Mouse (Mus musculus): ENCODE measurements around the gene Ttc32. TPM values are rescaled to one million over a fixed set of nuclear protein-coding genes. Genes with fewer than 3 reads are reported as not detected.

Gene Ttc32
- total and polyA plus RNA-seq, 3 experiments, result 13.8 to 31.4 (median 26.1) TPM

DNA sequence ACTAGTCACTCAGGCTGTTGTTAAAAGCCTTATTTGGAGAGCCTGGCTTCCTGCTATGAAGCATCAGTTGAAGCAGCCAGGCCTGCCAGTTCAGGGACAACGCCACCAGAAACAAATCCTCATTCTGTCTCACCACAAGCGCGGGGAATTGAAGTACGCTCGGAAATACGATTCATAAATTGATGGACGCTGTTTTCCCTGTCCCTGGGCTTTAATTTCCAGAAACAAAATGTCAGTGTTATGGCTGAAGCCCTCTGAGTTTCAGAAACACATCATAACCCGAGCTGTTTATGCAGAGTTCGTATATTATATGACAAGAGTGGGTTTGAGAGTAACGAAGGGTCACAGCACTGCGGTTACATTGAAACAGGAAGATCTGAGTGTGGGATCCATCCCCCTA is 25.5 kb downstream of the Ttc32 start:
- Histone ChIP-seq H3K9ac (ENCODE audit: low read depth, low read length) (no peak overlapping the region), H3K27ac (no peak overlapping the region), H3K4me3 (no peak overlapping the region), H3K36me3 (ENCODE audit: control insufficient read depth, insufficient read depth, low read length) (no peaks in the 10 kb centered on the region), H3K79me2 (replicated peaks; ENCODE audit: control insufficient read depth, insufficient read depth, low read length) (no peaks in the 10 kb centered on the region), H3K4me1 (ENCODE audit: control insufficient read depth, insufficient read depth, low read length) (no peaks in the 10 kb centered on the region), H3K27me3 (ENCODE audit: control insufficient read depth, insufficient read depth, low read length) (no peaks in the 10 kb centered on the region)
- WGBS, result 67% methylated on average over 11 of the region's 11 CpGs
- TF ChIP-seq EP300 (IDR thresholded peaks at IDR 0.05; ENCODE audit: insufficient read depth, low read depth, low read length) (no peak), CTCF (IDR thresholded peaks at IDR 0.05) (no peak), POLR2A (IDR thresholded peaks at IDR 0.05; ENCODE audit: insufficient read depth, low read depth, low read length) (no peak)
- intact Hi-C loops (cut with DNase I), result no loop called here
- no peak for DNase-seq

DNA sequence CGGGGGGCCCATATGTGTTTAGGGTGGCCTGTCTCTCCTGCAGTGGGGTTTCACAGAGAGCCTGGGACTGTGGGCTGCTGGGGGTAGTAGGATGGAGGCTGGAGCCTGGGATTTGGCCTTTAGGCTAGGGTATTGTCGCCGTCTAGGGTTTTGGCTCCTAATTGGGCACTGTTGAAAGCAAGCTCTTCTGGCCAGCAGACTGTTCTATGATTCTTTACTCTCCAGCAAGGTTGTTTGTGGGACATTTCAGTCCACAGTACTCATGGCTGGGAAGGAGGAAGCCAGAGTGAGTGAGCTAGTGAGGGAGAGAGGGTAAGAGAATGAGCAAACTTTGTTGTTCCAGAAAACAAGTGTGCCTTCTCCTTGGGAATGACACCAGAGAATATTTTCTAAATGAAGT is 29.7 kb downstream of the Ttc32 start:
- H3K9ac ChIP-seq (ENCODE audit: low read depth, low read length), result no peak overlapping the region
- TF ChIP-seq POLR2A (IDR thresholded peaks at IDR 0.05; ENCODE audit: insufficient read depth, low read depth, low read length), result no peak
- TF ChIP-seq CTCF (IDR thresholded peaks at IDR 0.05), result no peak
- no peak for TF ChIP-seq EP300 (IDR thresholded peaks at IDR 0.05; ENCODE audit: insufficient read depth, low read depth, low read length)
- H3K27ac ChIP-seq, result peak overlapping the region; percentile 20; the same call in 1 of the 2 replicates
- WGBS, result 70% methylated on average over 3 of the region's 3 CpGs
- H3K4me3 ChIP-seq, result no peak overlapping the region
- H3K4me1 ChIP-seq (ENCODE audit: control insufficient read depth, insufficient read depth, low read length), result peaks cover 2% of the 10 kb centered on the region; the same call in 1 of the 2 replicates
- no peaks in the 10 kb centered on the region for H3K27me3 ChIP-seq (ENCODE audit: control insufficient read depth, insufficient read depth, low read length)
- H3K79me2 ChIP-seq (replicated peaks; ENCODE audit: control insufficient read depth, insufficient read depth, low read length), result no peaks in the 10 kb centered on the region
- H3K36me3 ChIP-seq (ENCODE audit: control insufficient read depth, insufficient read depth, low read length), result no peaks in the 10 kb centered on the region
- no peak for DNase-seq
- intact Hi-C loops (cut with DNase I), result no loop called here

DNA sequence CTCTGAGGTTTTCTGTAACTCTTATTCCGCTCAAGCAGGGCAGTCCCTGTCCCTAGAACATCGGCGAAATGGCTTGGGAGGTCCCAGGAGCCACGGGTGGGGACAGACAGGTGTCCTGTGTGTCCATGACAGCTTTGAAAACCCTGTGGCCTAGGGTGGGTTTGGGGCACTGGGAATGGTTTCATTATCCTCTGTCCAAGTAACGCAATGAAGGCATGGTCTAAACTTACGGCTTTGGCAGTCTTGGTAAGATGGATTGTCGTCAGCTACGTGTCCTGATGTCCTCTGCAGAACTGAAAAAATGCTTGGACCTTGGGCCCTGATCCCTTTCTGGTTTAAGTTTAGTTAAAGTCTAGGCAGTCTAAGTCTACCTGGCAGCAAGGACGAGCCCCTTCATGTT is 30.2 kb downstream of the Ttc32 start:
- Histone ChIP-seq H3K9ac (ENCODE audit: low read depth, low read length) (no peak overlapping the region), H3K4me1 (ENCODE audit: control insufficient read depth, insufficient read depth, low read length) (peaks cover 2% of the 10 kb centered on the region; the same call in 1 of the 2 replicates), H3K27me3 (ENCODE audit: control insufficient read depth, insufficient read depth, low read length) (no peaks in the 10 kb centered on the region), H3K27ac (no peak overlapping the region; the same call in 1 of the 2 replicates), H3K4me3 (no peak overlapping the region), H3K79me2 (replicated peaks; ENCODE audit: control insufficient read depth, insufficient read depth, low read length) (no peaks in the 10 kb centered on the region), H3K36me3 (ENCODE audit: control insufficient read depth, insufficient read depth, low read length) (no peaks in the 10 kb centered on the region)
- WGBS, result 68% methylated on average over 9 of the region's 9 CpGs
- DNase-seq, result peak in 1 of 2 experiments; percentile 40
- intact Hi-C loops (cut with DNase I), result loop anchor here (5.0 kb wide), 1 partner anchor 47 kb away; no protein-coding TSS in a partner anchor
- TF ChIP-seq EP300 (IDR thresholded peaks at IDR 0.05; ENCODE audit: insufficient read depth, low read depth, low read length) (no peak), POLR2A (IDR thresholded peaks at IDR 0.05; ENCODE audit: insufficient read depth, low read depth, low read length) (no peak), CTCF (IDR thresholded peaks at IDR 0.05) (no peak)

DNA sequence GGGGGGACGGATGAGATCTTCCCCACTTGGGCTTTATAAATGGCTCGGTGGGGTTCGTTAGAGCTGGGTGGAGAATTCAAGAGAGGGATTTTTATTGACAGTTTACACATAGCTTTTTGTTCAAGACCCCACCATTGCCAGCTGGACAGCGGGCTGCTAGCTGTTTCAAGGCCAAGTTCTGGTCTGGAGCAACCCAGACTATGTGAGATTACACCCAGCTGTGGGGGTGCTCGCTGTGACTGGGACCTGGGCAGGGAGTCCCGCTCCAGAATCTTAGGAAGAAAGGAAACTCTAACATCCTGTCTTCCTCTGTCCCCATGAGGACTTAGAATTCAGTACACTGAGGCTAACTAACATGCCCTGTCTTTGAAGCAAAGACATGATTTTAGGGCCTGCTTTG is 33.8 kb downstream of the Ttc32 start:
- DNase-seq, result peak in 1 of 2 experiments; percentile 44
- no peaks in the 10 kb centered on the region for H3K79me2 ChIP-seq (replicated peaks; ENCODE audit: control insufficient read depth, insufficient read depth, low read length)
- H3K4me1 ChIP-seq (ENCODE audit: control insufficient read depth, insufficient read depth, low read length), result peaks cover 2% of the 10 kb centered on the region; the same call in 1 of the 2 replicates
- no peak for TF ChIP-seq POLR2A (IDR thresholded peaks at IDR 0.05; ENCODE audit: insufficient read depth, low read depth, low read length)
- TF ChIP-seq CTCF (IDR thresholded peaks at IDR 0.05), result no peak
- H3K36me3 ChIP-seq (ENCODE audit: control insufficient read depth, insufficient read depth, low read length), result no peaks in the 10 kb centered on the region
- 65% methylated on average over 6 of the region's 6 CpGs for WGBS
- no peak overlapping the region for H3K27ac ChIP-seq
- H3K4me3 ChIP-seq, result no peak overlapping the region
- H3K9ac ChIP-seq (ENCODE audit: low read depth, low read length), result no peak overlapping the region
- intact Hi-C loops (cut with DNase I), result loop anchor here (5.0 kb wide), 1 partner anchor 44 kb away; no protein-coding TSS in a partner anchor
- H3K27me3 ChIP-seq (ENCODE audit: control insufficient read depth, insufficient read depth, low read length), result no peaks in the 10 kb centered on the region

DNA sequence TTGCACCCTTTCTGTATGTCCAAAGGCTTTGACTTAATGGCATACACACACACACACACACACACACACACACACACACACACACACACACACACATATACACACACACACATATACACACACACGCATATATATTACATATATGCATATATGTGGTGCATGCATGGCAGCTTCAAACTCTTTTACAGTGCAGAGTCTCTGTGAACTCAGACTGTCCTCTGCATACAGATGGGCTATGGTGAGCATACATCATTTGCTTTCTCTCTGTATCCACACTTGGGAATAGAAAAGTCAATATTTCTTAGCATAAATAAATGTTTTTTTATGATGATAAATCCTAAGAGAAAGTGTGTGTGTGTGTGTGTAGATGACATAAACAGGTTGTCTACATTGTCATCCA is 41.3 kb downstream of the Ttc32 start:
- no peak overlapping the region for H3K4me3 ChIP-seq
- H3K4me1 ChIP-seq (ENCODE audit: control insufficient read depth, insufficient read depth, low read length), result no peaks in the 10 kb centered on the region
- H3K27me3 ChIP-seq (ENCODE audit: control insufficient read depth, insufficient read depth, low read length), result no peaks in the 10 kb centered on the region
- DNase-seq, result no peak
- no peaks in the 10 kb centered on the region for H3K79me2 ChIP-seq (replicated peaks; ENCODE audit: control insufficient read depth, insufficient read depth, low read length)
- TF ChIP-seq EP300 (IDR thresholded peaks at IDR 0.05; ENCODE audit: insufficient read depth, low read depth, low read length) (no peak), POLR2A (IDR thresholded peaks at IDR 0.05; ENCODE audit: insufficient read depth, low read depth, low read length) (no peak), CTCF (IDR thresholded peaks at IDR 0.05) (no peak)
- no peak overlapping the region for H3K9ac ChIP-seq (ENCODE audit: low read depth, low read length)
- intact Hi-C loops (cut with DNase I), result no loop called here
- no peaks in the 10 kb centered on the region for H3K36me3 ChIP-seq (ENCODE audit: control insufficient read depth, insufficient read depth, low read length)
- no peak overlapping the region for H3K27ac ChIP-seq
- WGBS, result 94% methylated on average over 1 of the region's 1 CpGs

DNA sequence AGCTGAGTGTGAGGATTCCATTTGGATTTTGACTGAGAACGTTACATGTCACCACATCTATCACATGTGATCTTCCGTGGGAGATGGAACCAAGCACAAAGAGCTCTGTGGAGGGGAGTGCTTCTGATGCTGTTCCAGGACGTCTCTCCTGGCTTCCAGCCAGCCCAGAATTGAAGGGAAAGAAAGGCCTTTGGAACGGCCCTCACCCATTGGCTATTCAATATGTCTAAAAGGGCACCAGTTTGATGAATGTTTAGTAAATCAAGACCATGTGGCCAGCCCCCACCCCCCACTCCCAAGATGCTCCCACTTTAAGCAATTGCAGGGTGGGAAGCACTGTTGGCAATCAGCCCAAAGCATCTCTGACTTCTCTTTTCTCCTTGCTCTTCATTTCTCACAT is 41.7 kb downstream of the Ttc32 start:
- intact Hi-C loops (cut with DNase I), result no loop called here
- Histone ChIP-seq H3K4me3 (no peak overlapping the region), H3K27me3 (ENCODE audit: control insufficient read depth, insufficient read depth, low read length) (no peaks in the 10 kb centered on the region), H3K79me2 (replicated peaks; ENCODE audit: control insufficient read depth, insufficient read depth, low read length) (no peaks in the 10 kb centered on the region), H3K27ac (no peak overlapping the region), H3K36me3 (ENCODE audit: control insufficient read depth, insufficient read depth, low read length) (no peaks in the 10 kb centered on the region), H3K4me1 (ENCODE audit: control insufficient read depth, insufficient read depth, low read length) (no peaks in the 10 kb centered on the region), H3K9ac (ENCODE audit: low read depth, low read length) (no peak overlapping the region)
- TF ChIP-seq CTCF (IDR thresholded peaks at IDR 0.05) (no peak), EP300 (IDR thresholded peaks at IDR 0.05; ENCODE audit: insufficient read depth, low read depth, low read length) (no peak), POLR2A (IDR thresholded peaks at IDR 0.05; ENCODE audit: insufficient read depth, low read depth, low read length) (no peak)
- WGBS, result 41% methylated on average over 4 of the region's 4 CpGs
- no peak for DNase-seq

Data from heart, adult 2 months (tissue).